Mouse (Mus musculus): ENCODE data around the gene Macrod1.

- TF ChIP-seq CTCF (IDR thresholded peaks at IDR 0.05; ENCODE audit: borderline replicate concordance, insufficient read depth, low read depth, low read length) (no peak), POLR2A (IDR thresholded peaks at IDR 0.05; ENCODE audit: borderline replicate concordance, insufficient read depth, low read length) (no peak)
Observed at GRCm38 (mm10) chr19:7148096-7148495, 91.5 kb downstream of the Macrod1 start.
